Mouse (Mus musculus) heart, adult 2 months (tissue): ENCODE measurements at regions not wholly inside any gene's neighbourhood (a gene's known extent, or its start where the extent isn't known, plus 50 kb on each side); places are given as distances from the start of the nearest gene placed in this dataset.

ENCODE experiments used
- CTCF ChIP-seq: fragments of 200-600 bp; IDR thresholded peaks from 2 replicates; pipeline ENCODE4 v1.8.1; 2022; ENCODE audit warnings: antibody characterized with exemption, mild to moderate bottlenecking, moderate library complexity
- POLR2A ChIP-seq: fragments of 200-500 bp; IDR thresholded peaks from 2 replicates; pipeline ENCODE4 v1.6.1; 2011; ENCODE audit warnings: mild to moderate bottlenecking, low read depth, low read length, control low read depth; ENCODE audit not compliant: insufficient read depth

DNA sequence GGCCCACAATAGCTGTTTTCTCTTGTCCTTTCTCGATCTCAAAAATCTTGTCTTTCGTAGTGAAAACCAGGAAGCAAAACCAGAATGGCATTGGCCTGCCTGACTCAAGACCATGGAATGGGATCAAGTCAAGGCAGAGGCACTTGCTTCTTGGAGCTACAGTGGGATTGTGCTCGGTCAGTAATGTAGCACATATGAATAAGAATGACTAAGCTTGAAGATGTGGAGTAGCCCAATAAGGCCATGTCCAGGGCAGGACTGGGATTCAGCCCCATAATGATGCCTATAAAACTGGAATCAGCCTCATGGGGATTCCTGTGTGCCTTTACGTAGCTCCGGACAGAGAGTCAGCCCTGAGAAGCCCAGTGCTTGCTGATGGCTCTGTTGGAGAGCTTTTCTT is 347.2 kb upstream of the Ubash3b start:
- TF ChIP-seq CTCF = no peak
- no peak for TF ChIP-seq POLR2A
